Comparison of ENCODE assay signal across 29 mouse cellular contexts in the genomic region with DNA sequence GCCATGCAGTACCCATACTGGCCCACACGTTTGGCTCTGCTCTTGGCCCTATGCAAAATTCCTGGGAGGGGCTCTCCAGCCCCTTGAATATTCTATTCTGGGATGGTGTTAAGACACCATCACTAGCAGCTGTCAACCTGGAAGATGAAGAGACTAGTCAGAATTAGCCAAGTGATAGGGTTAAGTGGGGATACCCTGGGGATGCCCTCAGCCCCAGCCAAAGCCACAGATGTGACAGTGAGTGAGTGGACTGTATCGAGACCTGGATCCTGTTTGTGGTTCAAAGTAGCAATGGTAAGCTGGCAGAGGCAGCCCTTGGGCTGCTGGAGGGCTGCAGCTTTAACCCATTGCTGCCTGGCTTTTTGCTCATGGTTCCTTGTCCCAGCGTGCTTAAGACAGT. TPM values are rescaled to one million over a fixed set of nuclear protein-coding genes. Genes with fewer than 3 reads are reported as not detected.
DNase-seq lines count a peak whose midpoint lies in the region; ATAC-seq and TF ChIP-seq lines count a peak whose summit lies in the region.
"Had no signal": no experiment of that assay in that cellular context is flagged by ENCODE, and none has a peak within 500 bp of the region (broad histone marks: within the 10 kb centered on the region; RNA-seq: fewer than 3 reads in every experiment).

No protein-coding gene starts in this region.

- no peaks in the 10 kb centered on the region for H3K79me2 ChIP-seq in heart, adult 2 months (replicated peaks; ENCODE audit: control insufficient read depth, insufficient read depth, low read length)
- H3K79me2 ChIP-seq in CH12.LX (replicated peaks; ENCODE audit: control insufficient read depth, extremely low read depth, insufficient read depth, poor library complexity, severe bottlenecking): no peaks in the 10 kb centered on the region

- TF ChIP-seq POLR2A in heart, adult 2 months (IDR thresholded peaks at IDR 0.05; ENCODE audit: insufficient read depth, low read depth, low read length): no peak
- TF ChIP-seq POLR2A in CH12.LX (IDR thresholded peaks at IDR 0.05; ENCODE audit: low read depth, low read length): no peak

- H3K4me3 ChIP-seq in heart, adult 2 months: no peak overlapping the region
- H3K4me3 ChIP-seq in heart, postnatal 0 days (ENCODE audit: low read depth, low read length): no peak overlapping the region
- no peak overlapping the region for H3K4me3 ChIP-seq in CH12.LX (replicated peaks in 1 of 3; ENCODE audit: low read depth in 2 of 3, low read length in 2 of 3, poor library complexity in 1 of 3)
- H3K4me3 ChIP-seq: embryonic facial prominence, embryonic 12.5 days; erythroblast, embryonic 14.5 days; forebrain, embryonic 10.5 days; forebrain, embryonic 12.5 days had no signal

- no peak overlapping the region for H3K27ac ChIP-seq in heart, adult 2 months
- H3K27ac ChIP-seq in heart, postnatal 0 days (ENCODE audit: low read depth): no peak overlapping the region
- no peak overlapping the region for H3K27ac ChIP-seq in CH12.LX (ENCODE audit: insufficient read depth, low read depth)
- H3K27ac ChIP-seq: embryonic facial prominence, embryonic 12.5 days; forebrain, embryonic 10.5 days; forebrain, embryonic 12.5 days had no signal

- no peaks in the 10 kb centered on the region for H3K4me1 ChIP-seq in heart, adult 2 months (ENCODE audit: control insufficient read depth, insufficient read depth, low read length)
- H3K4me1 ChIP-seq in heart, postnatal 0 days (ENCODE audit: control insufficient read depth, insufficient read depth): 0 out of 2 replicates have a peak, but pooled peaks cover 5% of the 10 kb centered on the region
- H3K4me1 ChIP-seq in CH12.LX (ENCODE audit: control insufficient read depth in 1 of 2, insufficient read depth in 2 of 2): peaks cover 19 to 43% of the 10 kb centered on the region in 2 experiments
- H3K4me1 ChIP-seq: embryonic facial prominence, embryonic 12.5 days; forebrain, embryonic 10.5 days; forebrain, embryonic 12.5 days had no signal

- DNase-seq in heart, adult 2 months: no peak
- no peak for DNase-seq in heart, postnatal 14 days
- no peak for DNase-seq in heart, postnatal 0 days (ENCODE audit: low spot score)
- DNase-seq in heart, adult 8-10 months (ENCODE audit: low spot score): no peak
- DNase-seq in A20 (ENCODE audit: low read depth, low spot score) (peak; percentile 54), CH12.LX (ENCODE audit: extremely low read depth) (peak; percentile 61)
- DNase-seq in cerebellum, postnatal 10 days: no peak
- no peak for DNase-seq in frontal cortex, postnatal 25 days (ENCODE audit: low spot score in 2 of 2)
- DNase-seq: adrenal gland, adult 2 months; adrenal gland, postnatal 10 days; adrenal gland, postnatal 25 days; B cell, adult 2 months; cerebellum, adult 11 months; cerebellum, adult 18-20 months; cerebellum, adult 8-10 months; cerebellum, adult 9-11 months; cerebellum, postnatal 25 days; embryo, embryonic 11 days had no signal

- 38% methylated on average over 3 of the region's 3 CpGs for WGBS in heart, adult 2 months
- 29% methylated on average over 3 of the region's 3 CpGs for WGBS in heart, postnatal 0 days

- in situ Hi-C loops in CH12.LX (cut with MboI; ENCODE audit: low pct_ligation_motif_present, low pct_unique_long_range_greater_than_20kb, low sequenced_read_pairs): no loop called here

- ATAC-seq in heart, postnatal 0 days (ENCODE audit: insufficient read depth, low read depth): peak; percentile 55
- ATAC-seq: CD4-positive, CD25-positive, alpha-beta regulatory T cell, adult 4 months; forebrain, embryonic 14.5 days; forebrain, embryonic 16.5 days had no signal

- dilution Hi-C loops in CH12.LX (cut with MboI; ENCODE audit: extremely low pct_ligation_motif_present, extremely low pct_unique_long_range_greater_than_20kb, low sequenced_read_pairs): no loop called here

- H3K27me3 ChIP-seq in heart, adult 2 months (ENCODE audit: control insufficient read depth, insufficient read depth, low read length): no peaks in the 10 kb centered on the region
- no peaks in the 10 kb centered on the region for H3K27me3 ChIP-seq in heart, postnatal 0 days (ENCODE audit: control insufficient read depth, insufficient read depth, low read length)
- no peaks in the 10 kb centered on the region for H3K27me3 ChIP-seq in CH12.LX (replicated peaks)
- H3K27me3 ChIP-seq: embryonic facial prominence, embryonic 12.5 days; forebrain, embryonic 12.5 days had no signal

- H3K36me3 ChIP-seq in heart, adult 2 months (ENCODE audit: control insufficient read depth, insufficient read depth, low read length): no peaks in the 10 kb centered on the region
- no peaks in the 10 kb centered on the region for H3K36me3 ChIP-seq in heart, postnatal 0 days (replicated peaks; ENCODE audit: control insufficient read depth, insufficient read depth, low read length)
- no peaks in the 10 kb centered on the region for H3K36me3 ChIP-seq in CH12.LX (replicated peaks in 1 of 2; ENCODE audit: control insufficient read depth in 1 of 2, insufficient read depth in 1 of 2, low read length in 1 of 2)
- H3K36me3 ChIP-seq: embryonic facial prominence, embryonic 12.5 days; forebrain, embryonic 10.5 days; forebrain, embryonic 12.5 days had no signal

- H3K4me2 ChIP-seq in heart, postnatal 0 days (ENCODE audit: low read depth, low read length): no peak overlapping the region
- H3K4me2 ChIP-seq in CH12.LX (ENCODE audit: insufficient read depth, low read depth, poor library complexity, severe bottlenecking): no peak overlapping the region
- H3K4me2 ChIP-seq: embryonic facial prominence, embryonic 12.5 days; forebrain, embryonic 12.5 days had no signal

- intact Hi-C loops in heart, adult 2 months (cut with DNase I): no loop called here
- intact Hi-C loops in heart, postnatal 14 days (cut with DNase I): no loop called here

- no peaks in the 10 kb centered on the region for H3K9me3 ChIP-seq in heart, postnatal 0 days (replicated peaks; ENCODE audit: control insufficient read depth, low read length)
- peaks cover 2% of the 10 kb centered on the region for H3K9me3 ChIP-seq in CH12.LX (replicated peaks; ENCODE audit: low read length)
- H3K9me3 ChIP-seq: embryonic facial prominence, embryonic 12.5 days; forebrain, embryonic 10.5 days; forebrain, embryonic 12.5 days had no signal

- no peak for TF ChIP-seq EP300 in heart, adult 2 months (IDR thresholded peaks at IDR 0.05; ENCODE audit: insufficient read depth, low read depth, low read length)
- TF ChIP-seq EP300 in heart, postnatal 0 days (IDR thresholded peaks at IDR 0.05; ENCODE audit: low read depth): no peak
- no peak for TF ChIP-seq EP300 in CH12.LX (IDR thresholded peaks at IDR 0.05; ENCODE audit: low read length)

- TF ChIP-seq CTCF in heart, adult 2 months (IDR thresholded peaks at IDR 0.05): peak; percentile 14; the same call in 1 of the 2 replicates
- TF ChIP-seq CTCF in heart, postnatal 0 days (IDR thresholded peaks at IDR 0.05; ENCODE audit: low read depth): no peak
- no peak for TF ChIP-seq CTCF in CH12.LX (conservative IDR thresholded peaks at IDR 0.05 in 1 of 2, IDR thresholded peaks at IDR 0.05 in 1 of 2; ENCODE audit: low read depth in 2 of 2, low read length in 2 of 2)

- no peak overlapping the region for H3K9ac ChIP-seq in heart, adult 2 months (ENCODE audit: low read depth, low read length)
- H3K9ac ChIP-seq in heart, postnatal 0 days (replicated peaks; ENCODE audit: low read depth, low read length): no peak overlapping the region
- H3K9ac ChIP-seq in CH12.LX (ENCODE audit: insufficient read depth, low read depth): no peak overlapping the region
- H3K9ac ChIP-seq: embryonic facial prominence, embryonic 12.5 days; forebrain, embryonic 12.5 days had no signal

- no peak for TF ChIP-seq RAD21 in CH12.LX (IDR thresholded peaks at IDR 0.05; ENCODE audit: low read depth, low read length)

RNA-seq across cellular contexts. Expression of a gene that starts 23.1 kb away (rescaled TPM):
- total RNA-seq in heart, adult 2 months (2021): 10 to 100 TPM; 81.8 to 90.1 TPM
- polyA plus RNA-seq in heart, adult 2 months (2012; rRNA removed): 122 and 154 TPM in 2 replicates
- 10 to 100 TPM; 78.4 to 81.2 TPM for total RNA-seq in heart, postnatal 14 days (2021)
- total RNA-seq in heart, postnatal 0 days (2014; rRNA removed; ENCODE audit: low replicate concordance): 79.1 and 81.5 TPM in 2 replicates
- polyA plus RNA-seq in heart, postnatal 0 days (2015; fragmentation: Nextera tagmentation; extraction: Ambion mirVana): 45.9 and 53.2 TPM in 2 replicates
- 10 to 100 TPM; 91.5 to 96.4 (median 93.2) TPM for total RNA-seq in heart, adult 8-10 months (2022)
- total RNA-seq in CH12.LX (2012; rRNA removed): 4.5 and 6.3 TPM in 2 replicates
- total RNA-seq in CH12.LX (2014; rRNA removed): 2.8 and 3.5 TPM in 2 replicates
- polyA plus RNA-seq in CH12.LX (2012; ENCODE audit: insufficient read length, low read depth): 9.2 and 10.3 TPM in 2 replicates

RNA-seq across cellular contexts. Expression of a gene that starts 23.7 kb away (rescaled TPM):
- total RNA-seq in heart, adult 2 months (2021): 100 to 1,000 TPM; 149 to 161 TPM
- polyA plus RNA-seq in heart, adult 2 months (2012; rRNA removed): 133 and 170 TPM in 2 replicates
- total RNA-seq in heart, postnatal 14 days (2021): 100 to 1,000 TPM; 116 to 123 TPM
- 34.7 and 98.0 TPM in 2 replicates for total RNA-seq in heart, postnatal 0 days (2014; rRNA removed; ENCODE audit: low replicate concordance)
- polyA plus RNA-seq in heart, postnatal 0 days (2015; fragmentation: Nextera tagmentation; extraction: Ambion mirVana): 152 and 162 TPM in 2 replicates
- total RNA-seq in heart, adult 8-10 months (2022): 100 to 1,000 TPM; 163 to 174 (median 168) TPM
- total RNA-seq in CH12.LX (2012; rRNA removed) (33.4 and 46.1 TPM in 2 replicates), CH12.LX (2014; rRNA removed) (48.5 and 56.9 TPM in 2 replicates)
- 62.5 and 67.7 TPM in 2 replicates for polyA plus RNA-seq in CH12.LX (2012; ENCODE audit: insufficient read length, low read depth)

RNA-seq across cellular contexts. Expression of a gene that starts 23.8 kb away (rescaled TPM):
- total RNA-seq in heart, adult 2 months (2021): under 1 TPM in 1 of 2 experiments, not detected in 1; 0.66 TPM
- 0.88 TPM in 1 of 2 replicates, not detected in the other for polyA plus RNA-seq in heart, adult 2 months (2012; rRNA removed)
- total RNA-seq in heart, postnatal 14 days (2021): under 1 TPM in 1 of 2 experiments, not detected in 1; 0.60 TPM
- not detected in 2 replicates for total RNA-seq in heart, postnatal 0 days (2014; rRNA removed; ENCODE audit: low replicate concordance)
- 0.25 TPM in 1 of 2 replicates, not detected in the other for polyA plus RNA-seq in heart, postnatal 0 days (2015; fragmentation: Nextera tagmentation; extraction: Ambion mirVana)
- total RNA-seq in heart, adult 8-10 months (2022): 1 to 10 TPM in 1 of 4 experiments, under 1 TPM in 3; 0.56 to 1.2 (median 0.94) TPM
- total RNA-seq in CH12.LX (2012; rRNA removed) (0.38 TPM in 1 of 2 replicates, not detected in the other), CH12.LX (2014; rRNA removed) (not detected in 2 replicates)
- polyA plus RNA-seq in CH12.LX (2012; ENCODE audit: insufficient read length, low read depth): not detected in 2 replicates
- total RNA-seq: adrenal gland, adult 2 months; adrenal gland, postnatal 10 days; adrenal gland, postnatal 25 days; adrenal gland, postnatal 4 days; ES-E14 had no signal
- polyA plus RNA-seq: adrenal gland, adult 2 months; CD4-positive, CD25-positive, alpha-beta regulatory T cell, adult 4 months; embryonic facial prominence, embryonic 14.5 days; erythroblast, embryonic 14.5 days; forebrain, embryonic 10.5 days had no signal

RNA-seq across cellular contexts. Expression of a gene that starts 50.7 kb away (rescaled TPM):
- under 1 TPM in 1 of 2 experiments, not detected in 1; 0.59 TPM for total RNA-seq in heart, adult 2 months (2021)
- not detected in 2 replicates for polyA plus RNA-seq in heart, adult 2 months (2012; rRNA removed)
- under 1 TPM; 0.81 to 0.98 TPM for total RNA-seq in heart, postnatal 14 days (2021)
- 0.43 and 0.76 TPM in 2 replicates for total RNA-seq in heart, postnatal 0 days (2014; rRNA removed; ENCODE audit: low replicate concordance)
- not detected in 2 replicates for polyA plus RNA-seq in heart, postnatal 0 days (2015; fragmentation: Nextera tagmentation; extraction: Ambion mirVana)
- total RNA-seq in heart, adult 8-10 months (2022): under 1 TPM in 1 of 4 experiments, not detected in 3; 0.97 TPM
- total RNA-seq in CH12.LX (2012; rRNA removed): not detected in 2 replicates
- not detected in 2 replicates for total RNA-seq in CH12.LX (2014; rRNA removed)
- polyA plus RNA-seq in CH12.LX (2012; ENCODE audit: insufficient read length, low read depth): 0.09 and 0.10 TPM in 2 replicates
- total RNA-seq: ES-E14, MEL had no signal
- polyA plus RNA-seq: adrenal gland, adult 2 months; embryonic facial prominence, embryonic 14.5 days; erythroblast, embryonic 14.5 days had no signal

Comparison
In these comparisons a context has a peak if more than half of its experiments do, and no peak if none do; other contexts are left out.
1. DNase-seq: peak in A20 (single experiment) and CH12.LX (single experiment); none in heart, adult 2 months (0 of 2), heart, postnatal 14 days (0 of 2), heart, postnatal 0 days (single experiment), heart, adult 8-10 months (single experiment), cerebellum, postnatal 10 days (0 of 2) and frontal cortex, postnatal 25 days (0 of 2).
2. RNA of a gene that starts 23.1 kb away (total RNA-seq): 91.5 to 96.4 TPM in heart, adult 8-10 months, 81.8 to 90.1 TPM in heart, adult 2 months, 79.1 to 81.5 TPM in heart, postnatal 0 days and 78.4 to 81.2 TPM in heart, postnatal 14 days; 2.8 to 6.3 TPM in CH12.LX; every median in the first group is over 10 times any median in the second.